Mouse (Mus musculus) CH12.LX (cell line): ENCODE data around the gene Erbin. TPM values are rescaled to one million over a fixed set of nuclear protein-coding genes. Genes with fewer than 3 reads are reported as not detected.

Source experiments
- DNase-seq: peaks from one replicate; pipeline ENCODE4 v3.0.0-alpha.2; 2013; ENCODE audit errors: extremely low read depth
- H3K27ac ChIP-seq: 2 replicates; pipeline ENCODE4 v1.5.1; 2012; ENCODE audit warnings: low read depth, mild to moderate bottlenecking, control low read depth, moderate library complexity; ENCODE audit not compliant: insufficient read depth
- H3K27me3 ChIP-seq: replicated peaks from 2 replicates; pipeline ENCODE3; 2012; ENCODE audit warnings: inconsistent platforms
- H3K36me3 ChIP-seq, 2 experiments: replicated peaks in 1 of 2; 2 replicates each; pipeline versions ENCODE3 to v1.6.1; 2012; ENCODE audit warnings: inconsistent platforms in 1 of 2, low read length in 1 of 2, mild to moderate bottlenecking in 1 of 2, mixed read lengths in 1 of 2, moderate library complexity in 1 of 2; ENCODE audit not compliant: control insufficient read depth in 1 of 2, insufficient read depth in 1 of 2
- H3K4me1 ChIP-seq, 2 experiments: 2 replicates each; pipeline ENCODE4 v1.6.1; 2012; ENCODE audit warnings: inconsistent platforms in 1 of 2, moderate library complexity in 1 of 2; ENCODE audit not compliant: insufficient read depth in 2 of 2, control insufficient read depth in 1 of 2
- H3K4me2 ChIP-seq: 2 replicates; pipeline ENCODE4 v1.6.1; 2012; ENCODE audit warnings: low read depth, mild to moderate bottlenecking, control low read depth; ENCODE audit not compliant: poor library complexity, insufficient read depth, severe bottlenecking
- H3K4me3 ChIP-seq, 3 experiments: fragments of 150-350 bp in 1 of 3; sonication (generic) in 1 of 3; replicated peaks in 1 of 3; 2 replicates each; pipeline versions ENCODE3 to v1.5.1; 2011 to 2012; ENCODE audit warnings: low read depth in 2 of 3, low read length in 2 of 3, mild to moderate bottlenecking in 2 of 3, moderate library complexity in 2 of 3, control low read depth in 1 of 3, improper control_type of control experiment in 1 of 3, inconsistent platforms in 1 of 3, mixed read lengths in 1 of 3; ENCODE audit not compliant: poor library complexity in 1 of 3
- H3K79me2 ChIP-seq: replicated peaks from 2 replicates; pipeline ENCODE4 v1.6.1; 2012; ENCODE audit warnings: mild to moderate bottlenecking, moderate library complexity; ENCODE audit not compliant: control insufficient read depth, poor library complexity, insufficient read depth, severe bottlenecking; ENCODE audit errors: extremely low read depth
- H3K9ac ChIP-seq: 2 replicates; pipeline ENCODE4 v1.6.1; 2012; ENCODE audit warnings: low read depth, mild to moderate bottlenecking, control low read depth, moderate library complexity; ENCODE audit not compliant: insufficient read depth
- H3K9me3 ChIP-seq: replicated peaks from 2 replicates; pipeline ENCODE3; 2012; ENCODE audit warnings: low read length, inconsistent platforms, mixed read lengths
- BHLHE40 ChIP-seq: IDR thresholded peaks from 2 replicates; pipeline ENCODE4 v1.6.1; 2011; ENCODE audit warnings: mild to moderate bottlenecking, low read depth, low read length, improper control_type of control experiment
- CHD1 ChIP-seq: IDR thresholded peaks from 2 replicates; pipeline ENCODE4 v1.6.1; 2012; ENCODE audit warnings: low read depth, low read length, improper control_type of control experiment, inconsistent platforms
- CHD2 ChIP-seq: IDR thresholded peaks from 2 replicates; pipeline ENCODE4 v1.6.1; 2011; ENCODE audit warnings: low read length, improper control_type of control experiment
- CTCF ChIP-seq, 2 experiments: IDR thresholded peaks in 1 of 2; conservative IDR thresholded peaks in 1 of 2; 2 replicates each; pipeline ENCODE4 v1.5.1; 2011 to 2012; ENCODE audit warnings: low read depth in 2 of 2, low read length in 2 of 2, improper control_type of control experiment in 1 of 2, inconsistent platforms in 1 of 2, mild to moderate bottlenecking in 1 of 2, moderate library complexity in 1 of 2
- E2F4 ChIP-seq: IDR thresholded peaks from 2 replicates; pipeline ENCODE4 v1.6.1; 2011; ENCODE audit warnings: low read depth, low read length, improper control_type of control experiment; ENCODE audit not compliant: insufficient replicate concordance
- ELF1 ChIP-seq: IDR thresholded peaks from 2 replicates; pipeline ENCODE4 v1.6.1; 2014; ENCODE audit warnings: low read depth, mild to moderate bottlenecking, inconsistent platforms, low read length, improper control_type of control experiment
- EP300 ChIP-seq: IDR thresholded peaks from 2 replicates; pipeline ENCODE4 v1.6.1; 2011; ENCODE audit warnings: low read length, improper control_type of control experiment
- ETS1 ChIP-seq: conservative IDR thresholded peaks from 2 replicates; pipeline ENCODE4 v1.6.1; 2012; ENCODE audit warnings: low read depth, mild to moderate bottlenecking, inconsistent platforms, low read length, improper control_type of control experiment, moderate library complexity
- GABPA ChIP-seq: IDR thresholded peaks from 2 replicates; pipeline ENCODE4 v1.6.1; 2012; ENCODE audit warnings: low read depth, low read length, improper control_type of control experiment, inconsistent platforms; ENCODE audit not compliant: insufficient replicate concordance
- HCFC1 ChIP-seq: IDR thresholded peaks from 2 replicates; pipeline ENCODE4 v1.6.1; 2012; ENCODE audit warnings: low read depth, mild to moderate bottlenecking, inconsistent platforms, low read length, improper control_type of control experiment
- IRF4 ChIP-seq: IDR thresholded peaks from 2 replicates; pipeline ENCODE4 v1.6.1; 2014; ENCODE audit warnings: low read depth, mild to moderate bottlenecking, inconsistent platforms, low read length, improper control_type of control experiment
- JUN ChIP-seq: IDR thresholded peaks from 2 replicates; pipeline ENCODE4 v1.6.1; 2011; ENCODE audit warnings: low read depth, mild to moderate bottlenecking, low read length, improper control_type of control experiment, moderate library complexity; ENCODE audit not compliant: insufficient read depth
- JUND ChIP-seq: conservative IDR thresholded peaks from 2 replicates; pipeline ENCODE4 v1.6.1; 2011; ENCODE audit warnings: low read depth, low read length, improper control_type of control experiment
- KAT2A ChIP-seq: IDR thresholded peaks from 2 replicates; pipeline ENCODE4 v1.6.1; 2012; ENCODE audit warnings: low read length, improper control_type of control experiment, inconsistent platforms; ENCODE audit not compliant: insufficient replicate concordance
- MAX ChIP-seq: IDR thresholded peaks from 2 replicates; pipeline ENCODE4 v1.6.1; 2011; ENCODE audit warnings: low read length, improper control_type of control experiment
- MAZ ChIP-seq: IDR thresholded peaks from 2 replicates; pipeline ENCODE4 v1.6.1; 2012; ENCODE audit warnings: low read depth, mild to moderate bottlenecking, inconsistent platforms, low read length, improper control_type of control experiment, moderate library complexity
- MEF2A ChIP-seq: IDR thresholded peaks from 2 replicates; pipeline ENCODE4 v1.6.1; 2014; ENCODE audit warnings: low read depth, mild to moderate bottlenecking, inconsistent platforms, low read length, improper control_type of control experiment, borderline replicate concordance
- MXI1 ChIP-seq: IDR thresholded peaks from 2 replicates; pipeline ENCODE4 v1.6.1; 2011; ENCODE audit warnings: mild to moderate bottlenecking, low read depth, low read length, improper control_type of control experiment
- NRF1 ChIP-seq: IDR thresholded peaks from 2 replicates; pipeline ENCODE4 v1.6.1; 2014; ENCODE audit warnings: low read depth, mild to moderate bottlenecking, inconsistent platforms, low read length, improper control_type of control experiment, moderate library complexity
- POLR2A ChIP-seq: IDR thresholded peaks from 2 replicates; pipeline ENCODE4 v1.6.1; 2011; ENCODE audit warnings: low read depth, mild to moderate bottlenecking, improper control_type of control experiment, low read length
- POLR2AphosphoS2 ChIP-seq: IDR thresholded peaks from 2 replicates; pipeline ENCODE4 v1.6.1; 2011; ENCODE audit warnings: low read depth, low read length, improper control_type of control experiment
- RAD21 ChIP-seq: IDR thresholded peaks from 2 replicates; pipeline ENCODE4 v1.6.1; 2011; ENCODE audit warnings: low read depth, mild to moderate bottlenecking, low read length, improper control_type of control experiment, moderate library complexity
- SIN3A ChIP-seq: IDR thresholded peaks from 2 replicates; pipeline ENCODE4 v1.6.1; 2012; ENCODE audit warnings: low read length, improper control_type of control experiment, inconsistent platforms
- SMC3 ChIP-seq: IDR thresholded peaks from 2 replicates; pipeline ENCODE4 v1.6.1; 2011; ENCODE audit warnings: low read depth, low read length, improper control_type of control experiment
- TBP ChIP-seq: conservative IDR thresholded peaks from 2 replicates; pipeline ENCODE4 v1.6.1; 2011; ENCODE audit warnings: low read depth, low read length, improper control_type of control experiment
- TCF12 ChIP-seq: IDR thresholded peaks from 2 replicates; pipeline ENCODE4 v1.6.1; 2014; ENCODE audit warnings: low read depth, mild to moderate bottlenecking, inconsistent platforms, low read length, improper control_type of control experiment
- USF2 ChIP-seq: conservative IDR thresholded peaks from 2 replicates; pipeline ENCODE4 v1.6.1; 2011; ENCODE audit warnings: low read depth, low read length, improper control_type of control experiment
- dilution Hi-C: fragments of 300-500 bp; cut with MboI; formaldehyde crosslinking; loops from 2 replicates; pipeline ENCODE4 v1.14.3; 2020; ENCODE audit warnings: low sequenced_read_pairs; ENCODE audit not compliant: extremely low pct_unique_long_range_greater_than_20kb, extremely low pct_ligation_motif_present
- in situ Hi-C: fragments of 300-500 bp; cut with MboI; formaldehyde crosslinking; loops from 3 replicates; pipeline ENCODE4 v1.14.3; 2019; ENCODE audit warnings: low sequenced_read_pairs, low pct_ligation_motif_present, low pct_unique_long_range_greater_than_20kb, mixed read lengths
- polyA plus RNA-seq: library from polyadenylated mRNA; unstranded; fragments of >175 nt; gene quantifications from 2 replicates; pipeline ENCODE4 v1.2.1, GENCODE M21; 2012; ENCODE audit warnings: low read depth; ENCODE audit not compliant: insufficient read length
- total RNA-seq, 2 experiments: library from RNA; depleted of rRNA; stranded (reverse); fragments of 300-350 nt in 1 of 2; fragments of >200 nt in 1 of 2; gene quantifications; 2 replicates each; pipeline ENCODE4 v1.2.3; 2012 to 2014

Erbin gene
- total and polyA plus RNA-seq, 3 experiments, result 26.2 to 45.8 (median 30.9) TPM

DNA sequence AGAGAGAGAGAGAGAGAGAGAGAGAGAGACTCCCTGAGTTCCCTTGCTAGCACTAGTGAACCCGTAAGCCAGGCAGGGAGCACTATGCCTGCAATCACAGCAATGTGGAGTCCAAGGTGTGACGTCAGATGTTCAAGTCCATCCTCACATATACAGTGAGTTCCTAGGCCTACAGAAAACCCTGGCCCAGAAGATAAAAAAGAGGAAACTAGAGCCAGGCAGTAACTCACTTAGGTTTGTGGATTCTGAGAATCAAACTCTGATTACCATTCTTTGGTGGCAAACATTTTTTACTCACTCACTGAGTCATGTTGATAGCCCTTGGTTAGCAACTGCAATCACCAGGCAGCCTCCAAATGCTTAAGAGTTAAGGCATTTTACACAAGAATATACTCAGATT lies 72.7 kb downstream of the Erbin start:
- Histone ChIP-seq H3K9me3 (no peaks in the 10 kb centered on the region), H3K4me3 (no peak overlapping the region)

GRCm38 (mm10) chr13:103841287-103842201 lies 78.8 kb downstream of the Erbin start:
- TF ChIP-seq CTCF (conservative IDR thresholded peaks at IDR 0.05 in 1 of 2, IDR thresholded peaks at IDR 0.05 in 1 of 2; ENCODE audit: low read depth in 2 of 2, low read length in 2 of 2) (no peak), JUND (no peak), RAD21 (no peak), ETS1 (no peak), SMC3 (no peak), SIN3A (no peak), KAT2A (no peak), HCFC1 (no peak), USF2 (no peak), IRF4 (no peak), GABPA (no peak), MXI1 (no peak), EP300 (no peak), ELF1 (no peak), TCF12 (no peak), CHD1 (no peak), E2F4 (no peak)
- Histone ChIP-seq H3K36me3 (peaks cover 29 to 68% of the 10 kb centered on the region in 2 experiments), H3K4me1 (no peaks in the 10 kb centered on the region), H3K27ac (no peak overlapping the region), H3K27me3 (no peaks in the 10 kb centered on the region), H3K4me3 (no peak overlapping the region), H3K9ac (no peak overlapping the region), H3K79me2 (no peaks in the 10 kb centered on the region), H3K9me3 (no peaks in the 10 kb centered on the region), H3K4me2 (no peak overlapping the region)
- in situ Hi-C loops (no loop called here), dilution Hi-C loops (no loop called here)
- no peak for DNase-seq

More for the DNA sequence above, 72.7 kb downstream of the Erbin start:
- TF ChIP-seq JUND, result no peak
- TF ChIP-seq POLR2AphosphoS2, result no peak
- TF ChIP-seq POLR2A, result no peak
- TF ChIP-seq USF2, result no peak
- TF ChIP-seq MEF2A, result no peak
- no peak for TF ChIP-seq TBP
- TF ChIP-seq MAZ, result no peak
- no peak for TF ChIP-seq E2F4
- no peak for TF ChIP-seq CHD2
- no peak for TF ChIP-seq JUN
- TF ChIP-seq CHD1, result no peak
- TF ChIP-seq MAX, result no peak
- TF ChIP-seq BHLHE40, result no peak
- TF ChIP-seq NRF1, result no peak
- no peak for TF ChIP-seq SMC3
- TF ChIP-seq MXI1, result no peak
- TF ChIP-seq RAD21, result no peak
- no peak for TF ChIP-seq GABPA
- no peak for TF ChIP-seq KAT2A
- TF ChIP-seq HCFC1, result no peak
- TF ChIP-seq, all 38 proteins: peak for 0
- Histone ChIP-seq H3K27ac (no peak overlapping the region), H3K36me3 (peaks cover 17 to 41% of the 10 kb centered on the region in 2 experiments), H3K4me1 (peaks cover 0 to 18% of the 10 kb centered on the region in 2 experiments; a peak in 2 of 4 replicates), H3K4me2 (no peak overlapping the region), H3K27me3 (no peaks in the 10 kb centered on the region), H3K79me2 (no peaks in the 10 kb centered on the region), H3K9ac (no peak overlapping the region)
- dilution Hi-C loops, result no loop called here
- no peak for DNase-seq
- in situ Hi-C loops, result no loop called here
